Mouse (Mus musculus): ENCODE results near the gene Samd3. TPM values are rescaled to one million over a fixed set of nuclear protein-coding genes. Genes with fewer than 3 reads are reported as not detected.

Samd3 gene
- polyA plus RNA-seq, 1 experiment from 2014 or later, result 0.14 TPM

- 83% methylated on average over 7 of the region's 7 CpGs for WGBS (ENCODE audit: insufficient replicate concordance)
- H3K36me3 ChIP-seq (replicated peaks; ENCODE audit: insufficient read depth, low read length), result peaks cover 8% of the 10 kb centered on the region; the same call in 1 of the 2 replicates
- H3K9me3 ChIP-seq (ENCODE audit: low read length), result no peaks in the 10 kb centered on the region
- no peak overlapping the region for H3K27ac ChIP-seq (ENCODE audit: low read depth)
- no peaks in the 10 kb centered on the region for H3K4me1 ChIP-seq (ENCODE audit: insufficient read depth)
- TF ChIP-seq CTCF (IDR thresholded peaks at IDR 0.05; ENCODE audit: low read depth) (no peak), EP300 (IDR thresholded peaks at IDR 0.05; ENCODE audit: low read depth) (no peak)
- H3K4me2 ChIP-seq (ENCODE audit: low read depth, low read length), result no peak overlapping the region
- ATAC-seq (no peak), DNase-seq (no peak)
- no peak overlapping the region for H3K9ac ChIP-seq (replicated peaks)
- H3K4me3 ChIP-seq (ENCODE audit: low read depth, low read length), result no peak overlapping the region
- H3K27me3 ChIP-seq (ENCODE audit: insufficient read depth, low read length), result no peaks in the 10 kb centered on the region
These were observed 57.6 kb downstream of the Samd3 start for GRCm38 (mm10) chr10:26287136-26287535.

- Histone ChIP-seq H3K9me3 (ENCODE audit: low read length) (no peaks in the 10 kb centered on the region), H3K4me3 (ENCODE audit: low read depth, low read length) (no peak overlapping the region), H3K4me2 (ENCODE audit: low read depth, low read length) (no peak overlapping the region), H3K36me3 (replicated peaks; ENCODE audit: insufficient read depth, low read length) (peaks cover 6% of the 10 kb centered on the region), H3K9ac (replicated peaks) (no peak overlapping the region), H3K27me3 (ENCODE audit: insufficient read depth, low read length) (no peaks in the 10 kb centered on the region), H3K27ac (ENCODE audit: low read depth) (no peak overlapping the region), H3K4me1 (ENCODE audit: insufficient read depth) (no peaks in the 10 kb centered on the region)
- no peak for DNase-seq
- WGBS (ENCODE audit: insufficient replicate concordance), result 73% methylated on average over 3 of the region's 3 CpGs
- ATAC-seq, result no peak
- TF ChIP-seq EP300 (IDR thresholded peaks at IDR 0.05; ENCODE audit: low read depth) (no peak), CTCF (IDR thresholded peaks at IDR 0.05; ENCODE audit: low read depth) (no peak)
These were observed 67.7 kb downstream of the Samd3 start for GRCm38 (mm10) chr10:26297200-26297599.

- no peak for TF ChIP-seq EP300 (IDR thresholded peaks at IDR 0.05; ENCODE audit: low read depth)
- TF ChIP-seq CTCF (IDR thresholded peaks at IDR 0.05; ENCODE audit: low read depth), result no peak
- Histone ChIP-seq H3K9ac (replicated peaks) (no peak overlapping the region), H3K4me2 (ENCODE audit: low read depth, low read length) (no peak overlapping the region), H3K4me1 (ENCODE audit: insufficient read depth) (no peaks in the 10 kb centered on the region), H3K9me3 (ENCODE audit: low read length) (no peaks in the 10 kb centered on the region), H3K4me3 (ENCODE audit: low read depth, low read length) (no peak overlapping the region), H3K27me3 (ENCODE audit: insufficient read depth, low read length) (no peaks in the 10 kb centered on the region), H3K36me3 (replicated peaks; ENCODE audit: insufficient read depth, low read length) (peaks cover 3% of the 10 kb centered on the region), H3K27ac (ENCODE audit: low read depth) (no peak overlapping the region)
- ATAC-seq, result no peak
- 84% methylated on average over 7 of the region's 7 CpGs for WGBS (ENCODE audit: insufficient replicate concordance)
- no peak for DNase-seq
These were observed 68.1 kb downstream of the Samd3 start for GRCm38 (mm10) chr10:26297626-26298025.

- no peaks in the 10 kb centered on the region for H3K27me3 ChIP-seq (ENCODE audit: insufficient read depth, low read length)
- H3K4me3 ChIP-seq (ENCODE audit: low read depth, low read length), result no peak overlapping the region
- no peak overlapping the region for H3K9ac ChIP-seq (replicated peaks)
- no peaks in the 10 kb centered on the region for H3K4me1 ChIP-seq (ENCODE audit: insufficient read depth)
- no peak for DNase-seq
- 78% methylated on average over 4 of the region's 4 CpGs for WGBS (ENCODE audit: insufficient replicate concordance)
- no peak overlapping the region for H3K4me2 ChIP-seq (ENCODE audit: low read depth, low read length)
- TF ChIP-seq EP300 (IDR thresholded peaks at IDR 0.05; ENCODE audit: low read depth), result no peak
- TF ChIP-seq CTCF (IDR thresholded peaks at IDR 0.05; ENCODE audit: low read depth), result no peak
- H3K27ac ChIP-seq (ENCODE audit: low read depth), result no peak overlapping the region
- no peaks in the 10 kb centered on the region for H3K9me3 ChIP-seq (ENCODE audit: low read length)
- ATAC-seq, result no peak
- peaks cover 3% of the 10 kb centered on the region for H3K36me3 ChIP-seq (replicated peaks; ENCODE audit: insufficient read depth, low read length)
These were observed 72.8 kb downstream of the Samd3 start for GRCm38 (mm10) chr10:26302336-26302735.

GRCm38 (mm10) chr10:26303485-26303884 is 74.0 kb downstream of the Samd3 start:
- ATAC-seq (no peak), DNase-seq (no peak)
- TF ChIP-seq EP300 (IDR thresholded peaks at IDR 0.05; ENCODE audit: low read depth), result no peak
- no peak for TF ChIP-seq CTCF (IDR thresholded peaks at IDR 0.05; ENCODE audit: low read depth)
- 91% methylated on average over 6 of the region's 6 CpGs for WGBS (ENCODE audit: insufficient replicate concordance)
- Histone ChIP-seq H3K36me3 (replicated peaks; ENCODE audit: insufficient read depth, low read length) (peaks cover 3% of the 10 kb centered on the region), H3K27me3 (ENCODE audit: insufficient read depth, low read length) (no peaks in the 10 kb centered on the region), H3K4me1 (ENCODE audit: insufficient read depth) (no peaks in the 10 kb centered on the region), H3K27ac (ENCODE audit: low read depth) (no peak overlapping the region), H3K4me3 (ENCODE audit: low read depth, low read length) (no peak overlapping the region), H3K4me2 (ENCODE audit: low read depth, low read length) (no peak overlapping the region), H3K9ac (replicated peaks) (no peak overlapping the region), H3K9me3 (ENCODE audit: low read length) (no peaks in the 10 kb centered on the region)

- ATAC-seq, result no peak
- DNase-seq, result no peak
- Histone ChIP-seq H3K4me1 (ENCODE audit: insufficient read depth) (no peaks in the 10 kb centered on the region), H3K9ac (replicated peaks) (no peak overlapping the region), H3K36me3 (replicated peaks; ENCODE audit: insufficient read depth, low read length) (peaks cover 16% of the 10 kb centered on the region), H3K4me3 (ENCODE audit: low read depth, low read length) (no peak overlapping the region), H3K9me3 (ENCODE audit: low read length) (no peaks in the 10 kb centered on the region), H3K27ac (ENCODE audit: low read depth) (no peak overlapping the region), H3K4me2 (ENCODE audit: low read depth, low read length) (no peak overlapping the region), H3K27me3 (ENCODE audit: insufficient read depth, low read length) (no peaks in the 10 kb centered on the region)
- WGBS (ENCODE audit: insufficient replicate concordance), result 90% methylated on average over 15 of the region's 15 CpGs
- TF ChIP-seq CTCF (IDR thresholded peaks at IDR 0.05; ENCODE audit: low read depth), result no peak
- no peak for TF ChIP-seq EP300 (IDR thresholded peaks at IDR 0.05; ENCODE audit: low read depth)
These were observed 84.8 kb downstream of the Samd3 start for GRCm38 (mm10) chr10:26314327-26314726.

GRCm38 (mm10) chr10:26320679-26321078 is 91.2 kb downstream of the Samd3 start:
- 68% methylated on average over 4 of the region's 4 CpGs for WGBS (ENCODE audit: insufficient replicate concordance)
- H3K9ac ChIP-seq (replicated peaks), result no peak overlapping the region
- TF ChIP-seq CTCF (IDR thresholded peaks at IDR 0.05; ENCODE audit: low read depth) (no peak), EP300 (IDR thresholded peaks at IDR 0.05; ENCODE audit: low read depth) (no peak)
- H3K36me3 ChIP-seq (replicated peaks; ENCODE audit: insufficient read depth, low read length), result peaks cover 3% of the 10 kb centered on the region; the same call in 1 of the 2 replicates
- no peak overlapping the region for H3K27ac ChIP-seq (ENCODE audit: low read depth)
- DNase-seq (no peak), ATAC-seq (no peak)
- H3K27me3 ChIP-seq (ENCODE audit: insufficient read depth, low read length), result no peaks in the 10 kb centered on the region
- no peaks in the 10 kb centered on the region for H3K9me3 ChIP-seq (ENCODE audit: low read length)
- no peak overlapping the region for H3K4me2 ChIP-seq (ENCODE audit: low read depth, low read length)
- H3K4me1 ChIP-seq (ENCODE audit: insufficient read depth), result no peaks in the 10 kb centered on the region
- H3K4me3 ChIP-seq (ENCODE audit: low read depth, low read length), result no peak overlapping the region

Other genes starting within 250 kb of the Samd3 start
- not detected in 2 replicates for gene Gm9767, start 151.5 kb upstream of the Samd3 start, polyA plus RNA-seq (2015; fragmentation: Nextera tagmentation; extraction: Ambion mirVana)
- 0.02 TPM in 1 of 2 replicates, not detected in the other for gene Tmem200a, start 150.7 kb upstream of the Samd3 start, polyA plus RNA-seq (2015; fragmentation: Nextera tagmentation; extraction: Ambion mirVana)
- 2.0 and 2.3 TPM in 2 replicates for gene L3mbtl3, start 146.3 kb downstream of the Samd3 start, polyA plus RNA-seq (2015; fragmentation: Nextera tagmentation; extraction: Ambion mirVana)